Mouse (Mus musculus): ENCODE measurements around the gene Gm36176.
A peak's percentile ranks its signal among the peaks of the same experiment; 100 is the strongest.
"Not testable (repeated sequence)": the region's sequence is repeated elsewhere in the genome, so short reads cannot be mapped to it uniquely, and the experiment has no call there.

Gm36176 gene

GRCm38 (mm10) chr10:77846503-77846902 is at the start of gene Gm36176:
TSS of gene Gm36176 (plus strand) at chr10:77846803.
- DNase-seq (ENCODE audit: low spot score in 2 of 2), result no peak

GRCm38 (mm10) chr10:77797677-77798076 is 48.9 kb upstream of the Gm36176 start:
- no peak for DNase-seq (ENCODE audit: low spot score in 2 of 2)

GRCm38 (mm10) chr10:77798164-77798920 is 48.3 kb upstream of the Gm36176 start:
- DNase-seq (ENCODE audit: low spot score in 2 of 2), result not testable (repeated sequence)

- no peak for DNase-seq (ENCODE audit: low spot score in 2 of 2)
Observed at GRCm38 (mm10) chr10:77798921-77799508, 47.6 kb upstream of the Gm36176 start, which contains the start of gene Gm19668. TSS of gene Gm19668 (minus strand) at chr10:77799133.

- DNase-seq (ENCODE audit: low spot score in 2 of 2), result no peak
Observed at GRCm38 (mm10) chr10:77804095-77804494, 42.5 kb upstream of the Gm36176 start.

GRCm38 (mm10) chr10:77811743-77812142 is 34.9 kb upstream of the Gm36176 start, which contains the start of gene Gm9507:
TSS of gene Gm9507 (minus strand) at chr10:77811843.
- no peak for DNase-seq (ENCODE audit: low spot score in 2 of 2)

- no peak for DNase-seq (ENCODE audit: low spot score in 2 of 2)
Observed at GRCm38 (mm10) chr10:77814382-77814781, 32.2 kb upstream of the Gm36176 start, which contains the start of gene Gm2696. TSS of gene Gm2696 (plus strand) at chr10:77814682.

GRCm38 (mm10) chr10:77815514-77815913 is 31.1 kb upstream of the Gm36176 start:
- DNase-seq (ENCODE audit: low spot score in 2 of 2), result no peak

GRCm38 (mm10) chr10:77818523-77818922 is 28.1 kb upstream of the Gm36176 start:
- DNase-seq (ENCODE audit: low spot score in 2 of 2), result no peak

- no peak for DNase-seq (ENCODE audit: low spot score in 2 of 2)
Observed at GRCm38 (mm10) chr10:77819203-77819602, 27.4 kb upstream of the Gm36176 start.

- DNase-seq (ENCODE audit: low spot score in 2 of 2), result no peak
Observed at GRCm38 (mm10) chr10:77826951-77827350, 19.7 kb upstream of the Gm36176 start, which contains the start of gene Krtap10-4. TSS of gene Krtap10-4 (minus strand) at chr10:77827095.

GRCm38 (mm10) chr10:77835647-77836046 is 11.0 kb upstream of the Gm36176 start, which contains the start of gene Krtap10-10:
TSS of gene Krtap10-10 (plus strand) at chr10:77835947.
- no peak for DNase-seq (ENCODE audit: low spot score in 2 of 2)

GRCm38 (mm10) chr10:77839006-77839405 is 7.6 kb upstream of the Gm36176 start:
- no peak for DNase-seq (ENCODE audit: low spot score in 2 of 2)

GRCm38 (mm10) chr10:77846961-77847360 is 358 bp downstream of the Gm36176 start:
- no peak for DNase-seq (ENCODE audit: low spot score in 2 of 2)

GRCm38 (mm10) chr10:77847538-77847937 is 935 bp downstream of the Gm36176 start:
- DNase-seq (ENCODE audit: low spot score in 2 of 2), result no peak

- no peak for DNase-seq (ENCODE audit: low spot score in 2 of 2)
Observed at GRCm38 (mm10) chr10:77852559-77852958, 6.0 kb downstream of the Gm36176 start, which contains the start of gene Gm10318. TSS of gene Gm10318 (plus strand) at chr10:77852859.

GRCm38 (mm10) chr10:77861675-77862074 is 15.1 kb downstream of the Gm36176 start, which contains the start of gene Gm3285:
TSS of gene Gm3285 (plus strand) at chr10:77861975.
- no peak for DNase-seq (ENCODE audit: low spot score in 2 of 2)

GRCm38 (mm10) chr10:77864067-77864761 is 17.6 kb downstream of the Gm36176 start:
- DNase-seq (ENCODE audit: low spot score in 2 of 2), result no peak

- no peak for DNase-seq (ENCODE audit: low spot score in 2 of 2)
Observed at GRCm38 (mm10) chr10:77864762-77865143, 18.1 kb downstream of the Gm36176 start.

GRCm38 (mm10) chr10:77867546-77867945 is 20.9 kb downstream of the Gm36176 start:
- DNase-seq (ENCODE audit: low spot score in 2 of 2), result no peak

GRCm38 (mm10) chr10:77869651-77870050 is 23.0 kb downstream of the Gm36176 start:
- no peak for DNase-seq (ENCODE audit: low spot score in 2 of 2)

- DNase-seq (ENCODE audit: low spot score in 2 of 2), result peak in 1 of 2 experiments; percentile 39
Observed at GRCm38 (mm10) chr10:77878985-77879384, 32.4 kb downstream of the Gm36176 start.
